Mouse (Mus musculus) liver, adult 2 months (tissue): ENCODE measurements around the gene Defa22.
"Not testable (repeated sequence)": the region's sequence is repeated elsewhere in the genome, so short reads cannot be mapped to it uniquely, and the experiment has no call there.

ENCODE experiments used
- CTCF ChIP-seq: fragments of 200-500 bp; IDR thresholded peaks from 2 replicates; pipeline ENCODE4 v1.5.1; 2011; ENCODE audit warnings: low read depth, low read length, control low read depth
- POLR2A ChIP-seq: fragments of 200-500 bp; IDR thresholded peaks from 2 replicates; pipeline ENCODE4 v1.6.1; 2011; ENCODE audit warnings: low read length, control low read depth; ENCODE audit not compliant: insufficient read depth; ENCODE audit errors: extremely low read depth

DNA sequence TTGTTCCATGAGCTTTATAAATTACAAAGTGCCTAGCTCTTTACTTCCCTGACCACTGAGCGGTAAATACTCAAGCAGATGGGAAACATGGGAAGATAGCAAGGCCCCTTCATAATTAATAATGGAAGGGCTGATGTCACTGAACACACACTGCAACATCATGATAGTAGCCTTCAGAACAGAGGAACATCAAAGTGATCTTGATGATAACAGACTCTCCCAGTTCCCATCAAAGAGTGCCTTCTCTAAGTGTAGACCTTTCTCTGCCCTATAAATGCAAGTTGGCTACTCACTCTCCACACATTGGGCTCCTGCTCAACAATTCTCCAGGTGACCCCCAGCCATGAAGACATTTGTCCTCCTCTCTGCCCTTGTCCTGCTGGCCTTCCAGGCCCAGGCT lies 39.2 kb downstream of the Defa22 start, which contains the start of gene Gm15293:
- not testable (repeated sequence) for TF ChIP-seq CTCF, POLR2A
